Mouse (Mus musculus) liver, postnatal 0 days (tissue): ENCODE measurements at regions not wholly inside any gene's neighbourhood (a gene's known extent, or its start where the extent isn't known, plus 50 kb on each side); places are given as distances from the start of the nearest gene placed in this dataset.
"Not testable (repeated sequence)": the region's sequence is repeated elsewhere in the genome, so short reads cannot be mapped to it uniquely, and the experiment has no call there.

Source experiments
- ATAC-seq: fragments of 200-750 bp; cut with Nextera tagmentation; 2 replicates; pipeline ENCODE4 v1.8.0; 2017; ENCODE audit warnings: mild to moderate bottlenecking, moderate library complexity
- DNase-seq: peaks from one replicate; pipeline ENCODE4 v3.0.0-alpha.2; 2016
- H3K27ac ChIP-seq: fragments of 300-500 bp; sonication (generic); 2 replicates; pipeline ENCODE4 v1.5.1; 2014; ENCODE audit warnings: antibody characterized with exemption, moderate library complexity, mild to moderate bottlenecking, low read depth
- H3K27me3 ChIP-seq: fragments of 300-500 bp; sonication (generic); 2 replicates; pipeline ENCODE4 v1.6.1; 2014; ENCODE audit warnings: low read length, control low read depth, mixed read lengths; ENCODE audit not compliant: insufficient read depth
- H3K36me3 ChIP-seq: fragments of 300-500 bp; sonication (generic); replicated peaks from 2 replicates; pipeline ENCODE4 v1.6.1; 2014; ENCODE audit warnings: mild to moderate bottlenecking, control low read depth, low read length, moderate library complexity, mixed read lengths; ENCODE audit not compliant: insufficient read depth
- H3K4me1 ChIP-seq: fragments of 300-500 bp; sonication (generic); 2 replicates; pipeline ENCODE4 v1.6.1; 2014; ENCODE audit warnings: antibody characterized with exemption, mild to moderate bottlenecking, control low read depth; ENCODE audit not compliant: insufficient read depth
- H3K4me2 ChIP-seq: fragments of 300-500 bp; sonication (generic); 2 replicates; pipeline ENCODE4 v1.6.1; 2014; ENCODE audit warnings: low read depth, mild to moderate bottlenecking, low read length, moderate library complexity, mixed read lengths
- H3K4me3 ChIP-seq: fragments of 300-500 bp; sonication (generic); 2 replicates; pipeline ENCODE4 v1.5.1; 2014; ENCODE audit warnings: low read depth, low read length
- H3K9ac ChIP-seq: fragments of 300-500 bp; sonication (generic); replicated peaks from 2 replicates; pipeline ENCODE4 v1.6.1; 2014; ENCODE audit warnings: mild to moderate bottlenecking, moderate library complexity
- H3K9me3 ChIP-seq: fragments of 300-500 bp; sonication (generic); 2 replicates; pipeline ENCODE4 v1.6.1; 2016; ENCODE audit warnings: mild to moderate bottlenecking, control low read depth, low read length, mixed read lengths
- CTCF ChIP-seq: sonication (generic); IDR thresholded peaks from 2 replicates; pipeline ENCODE4 v1.5.1; 2016; ENCODE audit warnings: antibody characterized with exemption, low read depth
- EP300 ChIP-seq: IDR thresholded peaks from 2 replicates; pipeline ENCODE4 v1.6.1; 2016; ENCODE audit warnings: antibody characterized with exemption, low read depth, mild to moderate bottlenecking
- WGBS: fragments of 180-500 bp; shearing (Covaris S2); extraction: QIAGEN DNeasy Blood & Tissue Kit; methylation state at CpG from one replicate; pipeline ENCODE4 v1.1.7; 2014; ENCODE audit not compliant: insufficient replicate concordance; 5-methylcytosine and 5-hydroxymethylcytosine counted together

GRCm38 (mm10) chr10:84302821-84303520, 137.4 kb downstream of the Nuak1 start:
- Histone ChIP-seq H3K9ac (no peak overlapping the region), H3K27me3 (no peaks in the 10 kb centered on the region), H3K4me1 (no peaks in the 10 kb centered on the region), H3K36me3 (no peaks in the 10 kb centered on the region), H3K27ac (no peak overlapping the region), H3K4me2 (no peak overlapping the region), H3K4me3 (no peak overlapping the region), H3K9me3 (no peaks in the 10 kb centered on the region)
- no peak for DNase-seq
- 68% methylated on average over 7 of the region's 7 CpGs for WGBS
- ATAC-seq = no peak
- no peak for TF ChIP-seq CTCF
- no peak for TF ChIP-seq EP300

- not testable (repeated sequence) for H3K4me3 ChIP-seq, DNase-seq, H3K27ac ChIP-seq, ATAC-seq, H3K9ac ChIP-seq, H3K4me1 ChIP-seq, H3K4me2 ChIP-seq, H3K27me3 ChIP-seq, H3K36me3 ChIP-seq, H3K9me3 ChIP-seq
- WGBS = 82% methylated on average over 17 of the region's 17 CpGs
These were observed 131.7 kb downstream of the Nuak1 start for GRCm38 (mm10) chr10:84308746-84309145.

- no peak for DNase-seq
- Histone ChIP-seq H3K4me2 (no peak overlapping the region), H3K27me3 (no peaks in the 10 kb centered on the region), H3K9ac (no peak overlapping the region), H3K36me3 (no peaks in the 10 kb centered on the region), H3K9me3 (no peaks in the 10 kb centered on the region), H3K4me1 (no peaks in the 10 kb centered on the region), H3K27ac (no peak overlapping the region), H3K4me3 (no peak overlapping the region)
- no peak for ATAC-seq
- 75% methylated on average over 5 of the region's 5 CpGs for WGBS
- TF ChIP-seq CTCF = no peak
- no peak for TF ChIP-seq EP300
These were observed 129.7 kb downstream of the Nuak1 start for GRCm38 (mm10) chr10:84310653-84311052.

GRCm38 (mm10) chr10:84312656-84313055, 127.7 kb downstream of the Nuak1 start:
- Histone ChIP-seq H3K27me3 (no peaks in the 10 kb centered on the region), H3K4me1 (no peaks in the 10 kb centered on the region), H3K4me2 (no peak overlapping the region), H3K4me3 (no peak overlapping the region), H3K9ac (no peak overlapping the region), H3K36me3 (no peaks in the 10 kb centered on the region), H3K27ac (no peak overlapping the region), H3K9me3 (no peaks in the 10 kb centered on the region)
- ATAC-seq = no peak
- DNase-seq = no peak
- TF ChIP-seq CTCF = no peak
- no peak for TF ChIP-seq EP300
- WGBS = 65% methylated on average over 7 of the region's 7 CpGs

GRCm38 (mm10) chr10:84316857-84317256, 123.5 kb downstream of the Nuak1 start:
- Histone ChIP-seq H3K9me3 (no peaks in the 10 kb centered on the region), H3K4me2 (no peak overlapping the region), H3K27me3 (no peaks in the 10 kb centered on the region), H3K36me3 (no peaks in the 10 kb centered on the region), H3K9ac (no peak overlapping the region), H3K27ac (no peak overlapping the region), H3K4me3 (no peak overlapping the region), H3K4me1 (no peaks in the 10 kb centered on the region)
- no peak for DNase-seq
- 84% methylated on average over 1 of the region's 1 CpGs for WGBS
- no peak for ATAC-seq
- no peak for TF ChIP-seq CTCF
- TF ChIP-seq EP300 = no peak

- Histone ChIP-seq H3K27me3 (no peaks in the 10 kb centered on the region), H3K27ac (no peak overlapping the region), H3K4me2 (no peak overlapping the region), H3K36me3 (no peaks in the 10 kb centered on the region), H3K9me3 (no peaks in the 10 kb centered on the region), H3K4me3 (no peak overlapping the region), H3K4me1 (no peaks in the 10 kb centered on the region), H3K9ac (no peak overlapping the region)
- no peak for TF ChIP-seq CTCF
- no peak for TF ChIP-seq EP300
- DNase-seq (no peak), ATAC-seq (no peak)
- 68% methylated on average over 5 of the region's 5 CpGs for WGBS
These were observed 122.4 kb downstream of the Nuak1 start for GRCm38 (mm10) chr10:84317960-84318359.
